Mouse (Mus musculus) cerebellum, adult 9-11 months (tissue): Measurements from ENCODE around the gene Rrm1.
A peak's percentile ranks its signal among the peaks of the same experiment; 100 is the strongest.
"Not testable (repeated sequence)": the region's sequence is repeated elsewhere in the genome, so short reads cannot be mapped to it uniquely, and the experiment has no call there.

Experiments used
- DNase-seq: peaks from one replicate; pipeline ENCODE4 v3.0.0; 2022

Rrm1 gene

GRCm38 (mm10) chr7:102441657-102442391 is at the start of gene Rrm1:
Rrm1 (plus strand) TSS chr7:102441695.
- peak; percentile 96 for DNase-seq

GRCm38 (mm10) chr7:102393898-102394297 is 47.6 kb upstream of the Rrm1 start:
- DNase-seq: no peak

- DNase-seq: no peak
These were observed 45.6 kb upstream of the Rrm1 start for GRCm38 (mm10) chr7:102395894-102396293.

GRCm38 (mm10) chr7:102396331-102396730 is 45.2 kb upstream of the Rrm1 start:
- DNase-seq: no peak

- no peak for DNase-seq
These were observed 42.2 kb upstream of the Rrm1 start for GRCm38 (mm10) chr7:102399180-102399731.

- no peak for DNase-seq
These were observed 37.4 kb upstream of the Rrm1 start for GRCm38 (mm10) chr7:102404118-102404517.

- DNase-seq: no peak
These were observed 34.1 kb upstream of the Rrm1 start for GRCm38 (mm10) chr7:102407440-102407839.

GRCm38 (mm10) chr7:102415272-102415671 is 26.2 kb upstream of the Rrm1 start:
- DNase-seq: not testable (repeated sequence)

- no peak for DNase-seq
These were observed 25.7 kb upstream of the Rrm1 start for GRCm38 (mm10) chr7:102415841-102416240.

GRCm38 (mm10) chr7:102417398-102417797 is 24.1 kb upstream of the Rrm1 start:
- DNase-seq: peak; percentile 69

GRCm38 (mm10) chr7:102422036-102422435 is 19.5 kb upstream of the Rrm1 start:
- DNase-seq: no peak

- no peak for DNase-seq
These were observed 15.4 kb upstream of the Rrm1 start for GRCm38 (mm10) chr7:102425933-102426685.

- DNase-seq: no peak
These were observed 7.2 kb upstream of the Rrm1 start for GRCm38 (mm10) chr7:102434344-102434743.

- DNase-seq: peak; percentile 19
These were observed 456 bp upstream of the Rrm1 start for GRCm38 (mm10) chr7:102440822-102441656.

GRCm38 (mm10) chr7:102442432-102442831 is 937 bp downstream of the Rrm1 start:
- DNase-seq: no peak

GRCm38 (mm10) chr7:102444301-102444700 is 2.8 kb downstream of the Rrm1 start:
- no peak for DNase-seq

GRCm38 (mm10) chr7:102446438-102446837 is 4.9 kb downstream of the Rrm1 start:
- DNase-seq: no peak

GRCm38 (mm10) chr7:102458618-102459380 is 17.3 kb downstream of the Rrm1 start:
- DNase-seq: no peak

- no peak for DNase-seq
These were observed 26.1 kb downstream of the Rrm1 start for GRCm38 (mm10) chr7:102467566-102467965.

GRCm38 (mm10) chr7:102472675-102473074 is 31.2 kb downstream of the Rrm1 start:
- no peak for DNase-seq

GRCm38 (mm10) chr7:102476601-102477000 is 35.1 kb downstream of the Rrm1 start:
- no peak for DNase-seq

GRCm38 (mm10) chr7:102477377-102477776 is 35.9 kb downstream of the Rrm1 start:
- no peak for DNase-seq
